Mouse (Mus musculus) erythroblast, embryonic 14.5 days (primary cell): Measurements from ENCODE around the gene Ppig.

ENCODE experiments used
- GATA1 ChIP-seq: IDR thresholded peaks from 2 replicates; pipeline ENCODE4 v1.6.1; 2012; ENCODE audit warnings: low read length, inconsistent platforms, mixed read lengths
- TAL1 ChIP-seq: IDR thresholded peaks from 3 replicates; pipeline ENCODE4 v1.6.1; 2012; ENCODE audit warnings: low read length, inconsistent platforms, mixed read lengths

DNA sequence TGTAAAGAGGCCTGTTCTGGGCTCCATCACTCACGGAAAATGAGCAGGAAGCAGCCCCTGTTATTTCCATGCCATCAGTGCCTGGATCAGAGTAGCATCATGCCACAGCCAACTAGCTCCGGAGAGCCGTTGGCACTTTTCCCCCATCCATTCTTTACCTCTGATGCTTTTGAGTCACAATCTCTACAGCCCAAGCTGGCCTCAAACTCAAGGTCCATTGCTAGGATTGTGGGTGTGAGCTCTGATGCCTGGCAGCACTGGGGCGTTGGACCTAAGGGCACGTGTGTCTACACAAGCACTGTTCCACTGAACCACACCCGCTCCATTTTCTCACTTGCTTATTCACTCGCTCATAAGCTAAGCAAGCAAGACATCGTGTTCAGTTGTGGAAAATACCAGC is 21.9 kb upstream of the Ppig start:
- TF ChIP-seq GATA1, result no peak
- no peak for TF ChIP-seq TAL1
